Mouse (Mus musculus) thymus, adult 2 months (tissue): Measurements from ENCODE around the gene Neb.

Experiments
- CTCF ChIP-seq: fragments of 200-500 bp; IDR thresholded peaks from 2 replicates; pipeline ENCODE4 v1.5.1; 2012; ENCODE audit warnings: mild to moderate bottlenecking, control low read depth, low read length, moderate library complexity, borderline replicate concordance; ENCODE audit not compliant: control insufficient read depth, poor library complexity, insufficient read depth; ENCODE audit errors: extremely low read depth
- POLR2A ChIP-seq: fragments of 200-500 bp; IDR thresholded peaks from 2 replicates; pipeline ENCODE4 v1.6.1; 2012; ENCODE audit warnings: mild to moderate bottlenecking, low read length, control low read depth, moderate library complexity; ENCODE audit not compliant: control insufficient read depth, poor library complexity, insufficient read depth; ENCODE audit errors: extremely low read depth

GRCm38 (mm10) chr2:52405238-52405637 is 27.0 kb upstream of the Neb start:
- no peak for TF ChIP-seq POLR2A
- no peak for TF ChIP-seq CTCF
